Mouse (Mus musculus): ENCODE results near the gene Ankrd33b. TPM values are rescaled to one million over a fixed set of nuclear protein-coding genes. Genes with fewer than 3 reads are reported as not detected.
A peak's percentile ranks its signal among the peaks of the same experiment; 100 is the strongest.

Gene Ankrd33b
- total and polyA plus RNA-seq, 3 experiments, result 0.11 TPM; not detected in 2

GRCm38 (mm10) chr15:31407490-31407889 lies 40.0 kb upstream of the Ankrd33b start:
- H3K4me3 ChIP-seq (ENCODE audit: low read depth, low read length), result no peak overlapping the region
- DNase-seq (ENCODE audit: low spot score), result no peak
- no peak for ATAC-seq (ENCODE audit: extremely low read depth, insufficient number of reproducible peaks, low FRiP score, poor library complexity, severe bottlenecking)

GRCm38 (mm10) chr15:31406881-31407280 lies 39.4 kb upstream of the Ankrd33b start:
- TF ChIP-seq GATA1 (IDR thresholded peaks at IDR 0.05; ENCODE audit: borderline replicate concordance, low read length) (no peak), CTCF (IDR thresholded peaks at IDR 0.05; ENCODE audit: low read depth, low read length) (no peak), TAL1 (conservative IDR thresholded peaks at IDR 0.05; ENCODE audit: low read depth, low read length) (no peak), POLR2AphosphoS5 (IDR thresholded peaks at IDR 0.05; ENCODE audit: insufficient replicate concordance, low read depth, low read length) (no peak), GATA2 (IDR thresholded peaks at IDR 0.05; ENCODE audit: borderline replicate concordance, low read depth, low read length) (no peak)
- Histone ChIP-seq H3K36me3 (replicated peaks) (no peaks in the 10 kb centered on the region), H3K4me1 (ENCODE audit: insufficient read depth, low read depth, low read length) (peaks cover 48% of the 10 kb centered on the region), H3K4me3 (ENCODE audit: low read depth, low read length) (no peak overlapping the region), H3K27me3 (ENCODE audit: insufficient read depth, low read length) (peaks cover 26% of the 10 kb centered on the region), H3K9me3 (replicated peaks) (no peaks in the 10 kb centered on the region)
- no peak for DNase-seq (ENCODE audit: low spot score)
- ATAC-seq (ENCODE audit: extremely low read depth, insufficient number of reproducible peaks, low FRiP score, poor library complexity, severe bottlenecking), result no peak

More at GRCm38 (mm10) chr15:31407490-31407889, 40.0 kb upstream of the Ankrd33b start:
- H3K4me1 ChIP-seq (ENCODE audit: insufficient read depth, low read depth, low read length), result peaks cover 54% of the 10 kb centered on the region
- TF ChIP-seq GATA1 (IDR thresholded peaks at IDR 0.05; ENCODE audit: borderline replicate concordance, low read length) (no peak), CTCF (IDR thresholded peaks at IDR 0.05; ENCODE audit: low read depth, low read length) (no peak), TAL1 (conservative IDR thresholded peaks at IDR 0.05; ENCODE audit: low read depth, low read length) (no peak), GATA2 (IDR thresholded peaks at IDR 0.05; ENCODE audit: borderline replicate concordance, low read depth, low read length) (no peak), POLR2AphosphoS5 (IDR thresholded peaks at IDR 0.05; ENCODE audit: insufficient replicate concordance, low read depth, low read length) (no peak)
- H3K9me3 ChIP-seq (replicated peaks), result no peaks in the 10 kb centered on the region
- peaks cover 23% of the 10 kb centered on the region for H3K27me3 ChIP-seq (ENCODE audit: insufficient read depth, low read length)
- no peaks in the 10 kb centered on the region for H3K36me3 ChIP-seq (replicated peaks)

GRCm38 (mm10) chr15:31404346-31404745 lies 36.8 kb upstream of the Ankrd33b start:
- no peak for TF ChIP-seq TAL1 (conservative IDR thresholded peaks at IDR 0.05; ENCODE audit: low read depth, low read length)
- TF ChIP-seq GATA1 (IDR thresholded peaks at IDR 0.05; ENCODE audit: borderline replicate concordance, low read length), result no peak
- TF ChIP-seq CTCF (IDR thresholded peaks at IDR 0.05; ENCODE audit: low read depth, low read length), result no peak
- no peak for TF ChIP-seq GATA2 (IDR thresholded peaks at IDR 0.05; ENCODE audit: borderline replicate concordance, low read depth, low read length)
- TF ChIP-seq POLR2AphosphoS5 (IDR thresholded peaks at IDR 0.05; ENCODE audit: insufficient replicate concordance, low read depth, low read length), result no peak
- Histone ChIP-seq H3K27me3 (ENCODE audit: insufficient read depth, low read length) (peaks cover 36% of the 10 kb centered on the region), H3K36me3 (replicated peaks) (no peaks in the 10 kb centered on the region), H3K9me3 (replicated peaks) (no peaks in the 10 kb centered on the region), H3K4me3 (ENCODE audit: low read depth, low read length) (no peak overlapping the region), H3K4me1 (ENCODE audit: insufficient read depth, low read depth, low read length) (peaks cover 30% of the 10 kb centered on the region)
- DNase-seq (ENCODE audit: low spot score) (no peak), ATAC-seq (ENCODE audit: extremely low read depth, insufficient number of reproducible peaks, low FRiP score, poor library complexity, severe bottlenecking) (no peak)

- no peaks in the 10 kb centered on the region for H3K9me3 ChIP-seq (replicated peaks)
- H3K4me1 ChIP-seq (ENCODE audit: insufficient read depth, low read depth, low read length), result peaks cover 24% of the 10 kb centered on the region
- H3K36me3 ChIP-seq (replicated peaks), result no peaks in the 10 kb centered on the region
- peaks cover 42% of the 10 kb centered on the region for H3K27me3 ChIP-seq (ENCODE audit: insufficient read depth, low read length)
- no peak overlapping the region for H3K4me3 ChIP-seq (ENCODE audit: low read depth, low read length)
- TF ChIP-seq POLR2AphosphoS5 (IDR thresholded peaks at IDR 0.05; ENCODE audit: insufficient replicate concordance, low read depth, low read length) (no peak), GATA2 (IDR thresholded peaks at IDR 0.05; ENCODE audit: borderline replicate concordance, low read depth, low read length) (no peak), CTCF (IDR thresholded peaks at IDR 0.05; ENCODE audit: low read depth, low read length) (no peak), TAL1 (conservative IDR thresholded peaks at IDR 0.05; ENCODE audit: low read depth, low read length) (no peak), GATA1 (IDR thresholded peaks at IDR 0.05; ENCODE audit: borderline replicate concordance, low read length) (no peak)
- ATAC-seq (ENCODE audit: extremely low read depth, insufficient number of reproducible peaks, low FRiP score, poor library complexity, severe bottlenecking), result no peak
- DNase-seq (ENCODE audit: low spot score), result no peak
Measured at GRCm38 (mm10) chr15:31402200-31402892, 34.8 kb upstream of the Ankrd33b start.

- Histone ChIP-seq H3K9me3 (replicated peaks) (no peaks in the 10 kb centered on the region), H3K4me1 (ENCODE audit: insufficient read depth, low read depth, low read length) (peaks cover 21% of the 10 kb centered on the region), H3K36me3 (replicated peaks) (no peaks in the 10 kb centered on the region), H3K4me3 (ENCODE audit: low read depth, low read length) (no peak overlapping the region), H3K27me3 (ENCODE audit: insufficient read depth, low read length) (peaks cover 42% of the 10 kb centered on the region)
- TF ChIP-seq GATA2 (IDR thresholded peaks at IDR 0.05; ENCODE audit: borderline replicate concordance, low read depth, low read length) (no peak), GATA1 (IDR thresholded peaks at IDR 0.05; ENCODE audit: borderline replicate concordance, low read length) (no peak), POLR2AphosphoS5 (IDR thresholded peaks at IDR 0.05; ENCODE audit: insufficient replicate concordance, low read depth, low read length) (no peak), TAL1 (conservative IDR thresholded peaks at IDR 0.05; ENCODE audit: low read depth, low read length) (no peak), CTCF (IDR thresholded peaks at IDR 0.05; ENCODE audit: low read depth, low read length) (no peak)
- ATAC-seq (ENCODE audit: extremely low read depth, insufficient number of reproducible peaks, low FRiP score, poor library complexity, severe bottlenecking) (peak; percentile 22), DNase-seq (ENCODE audit: low spot score) (no peak)
Measured at GRCm38 (mm10) chr15:31400974-31401373, 33.4 kb upstream of the Ankrd33b start.

GRCm38 (mm10) chr15:31398769-31399168 lies 31.2 kb upstream of the Ankrd33b start:
- no peak for DNase-seq (ENCODE audit: low spot score)
- Histone ChIP-seq H3K4me3 (ENCODE audit: low read depth, low read length) (no peak overlapping the region), H3K27me3 (ENCODE audit: insufficient read depth, low read length) (peaks cover 45% of the 10 kb centered on the region), H3K9me3 (replicated peaks) (no peaks in the 10 kb centered on the region), H3K4me1 (ENCODE audit: insufficient read depth, low read depth, low read length) (peaks cover 7% of the 10 kb centered on the region), H3K36me3 (replicated peaks) (no peaks in the 10 kb centered on the region)
- ATAC-seq (ENCODE audit: extremely low read depth, insufficient number of reproducible peaks, low FRiP score, poor library complexity, severe bottlenecking), result no peak
- no peak for TF ChIP-seq GATA2 (IDR thresholded peaks at IDR 0.05; ENCODE audit: borderline replicate concordance, low read depth, low read length)
- no peak for TF ChIP-seq CTCF (IDR thresholded peaks at IDR 0.05; ENCODE audit: low read depth, low read length)
- no peak for TF ChIP-seq TAL1 (conservative IDR thresholded peaks at IDR 0.05; ENCODE audit: low read depth, low read length)
- no peak for TF ChIP-seq GATA1 (IDR thresholded peaks at IDR 0.05; ENCODE audit: borderline replicate concordance, low read length)
- no peak for TF ChIP-seq POLR2AphosphoS5 (IDR thresholded peaks at IDR 0.05; ENCODE audit: insufficient replicate concordance, low read depth, low read length)
